Mouse (Mus musculus) layer of hippocampus, adult 8-10 months (tissue): ENCODE measurements at regions not wholly inside any gene's neighbourhood (a gene's known extent, or its start where the extent isn't known, plus 50 kb on each side); places are given as distances from the start of the nearest gene placed in this dataset.

Experiments
- DNase-seq, 2 experiments: peaks; one replicate each; pipeline ENCODE4 v3.0.0; 2022; ENCODE audit warnings: low spot score in 2 of 2

DNA sequence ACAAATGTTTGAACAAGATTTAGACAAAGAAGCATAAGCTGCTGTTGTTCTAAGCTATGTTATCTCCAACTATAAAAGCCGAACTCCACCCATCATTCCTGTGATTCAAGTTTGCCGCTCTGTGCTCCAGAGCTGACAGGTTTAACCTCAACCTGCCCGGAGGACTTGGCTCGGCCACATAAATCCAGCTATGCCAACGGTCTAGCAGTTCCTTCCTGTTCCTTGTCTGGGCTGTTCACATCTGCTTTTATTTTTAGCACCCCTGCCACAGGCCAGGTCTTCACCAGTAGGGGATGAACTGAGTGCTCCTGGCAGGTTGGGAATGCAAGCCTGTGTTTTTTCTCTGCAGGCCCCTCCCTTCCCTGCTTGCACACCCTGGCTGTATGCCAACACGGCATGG, 51.8 kb upstream of the Gpr12 start:
- no peak for DNase-seq
